Mouse (Mus musculus) stomach, embryonic 15.5 days (tissue): ENCODE measurements around the gene Bcor. TPM values are rescaled to one million over a fixed set of nuclear protein-coding genes. Genes with fewer than 3 reads are reported as not detected.

Source experiments
- ATAC-seq: fragments of 200-750 bp; cut with Nextera tagmentation; 2 replicates; pipeline ENCODE4 v1.8.0; 2017; ENCODE audit warnings: low read depth, moderate number of reproducible peaks, moderate TSS enrichment; ENCODE audit not compliant: insufficient read depth, low FRiP score
- H3K27ac ChIP-seq: fragments of 300-500 bp; sonication (generic); 2 replicates; pipeline ENCODE4 v1.5.1; 2015; ENCODE audit warnings: mild to moderate bottlenecking, inconsistent platforms
- H3K27me3 ChIP-seq: fragments of 300-500 bp; sonication (generic); replicated peaks from 2 replicates; pipeline ENCODE4 v1.6.1; 2015; ENCODE audit warnings: inconsistent platforms
- H3K36me3 ChIP-seq: fragments of 300-500 bp; sonication (generic); 2 replicates; pipeline ENCODE4 v1.6.1; 2015; ENCODE audit warnings: inconsistent platforms
- H3K4me1 ChIP-seq: fragments of 300-500 bp; sonication (generic); 2 replicates; pipeline ENCODE4 v1.6.1; 2015; ENCODE audit warnings: inconsistent platforms
- H3K4me2 ChIP-seq: fragments of 300-500 bp; sonication (generic); 2 replicates; pipeline ENCODE4 v1.6.1; 2015; ENCODE audit warnings: mild to moderate bottlenecking, inconsistent platforms
- H3K4me3 ChIP-seq: fragments of 300-500 bp; sonication (generic); replicated peaks from 2 replicates; pipeline ENCODE4 v1.5.1; 2015; ENCODE audit warnings: inconsistent platforms
- H3K9ac ChIP-seq: fragments of 300-500 bp; sonication (generic); 2 replicates; pipeline ENCODE4 v1.6.1; 2015; ENCODE audit warnings: inconsistent platforms
- H3K9me3 ChIP-seq: fragments of 300-500 bp; sonication (generic); 2 replicates; pipeline ENCODE4 v1.6.1; 2016; ENCODE audit warnings: inconsistent platforms
- WGBS: fragments of 180-500 bp; shearing (Covaris S2); methylation state at CpG from one replicate; pipeline ENCODE4 v1.1.7; 2015; 5-methylcytosine and 5-hydroxymethylcytosine counted together
- polyA plus RNA-seq: library from polyadenylated mRNA; unstranded; fragments of >200 nt; fragmentation: Nextera tagmentation; extraction: Ambion mirVana; gene quantifications from 2 replicates; pipeline ENCODE4 v1.2.1, GENCODE M21; 2015

Gene Bcor
- polyA plus RNA-seq, 1 experiment from 2014 or later: 14.0 TPM

- Histone ChIP-seq H3K4me1 (0 out of 2 replicates have a peak, but pooled peaks cover 5% of the 10 kb centered on the region), H3K36me3 (no peaks in the 10 kb centered on the region), H3K27me3 (0 out of 2 replicates have a peak, but pooled peaks cover 5% of the 10 kb centered on the region), H3K9me3 (no peaks in the 10 kb centered on the region), H3K4me2 (no peak overlapping the region), H3K9ac (no peak overlapping the region), H3K27ac (no peak overlapping the region), H3K4me3 (no peak overlapping the region)
- 76% methylated on average over 2 of the region's 2 CpGs for WGBS
- ATAC-seq: no peak
These were observed 13.9 kb downstream of the Bcor start for GRCm38 (mm10) chrX:12146263-12146662.

GRCm38 (mm10) chrX:12142832-12143231, 17.3 kb downstream of the Bcor start:
- H3K9ac ChIP-seq: no peak overlapping the region
- H3K4me3 ChIP-seq: no peak overlapping the region
- H3K36me3 ChIP-seq: no peaks in the 10 kb centered on the region
- no peak for ATAC-seq
- peaks cover 15% of the 10 kb centered on the region; the same call in 1 of the 2 replicates for H3K27me3 ChIP-seq
- no peaks in the 10 kb centered on the region for H3K4me1 ChIP-seq
- 70% methylated on average over 5 of the region's 5 CpGs for WGBS
- no peak overlapping the region for H3K27ac ChIP-seq
- no peaks in the 10 kb centered on the region for H3K9me3 ChIP-seq
- H3K4me2 ChIP-seq: no peak overlapping the region

DNA sequence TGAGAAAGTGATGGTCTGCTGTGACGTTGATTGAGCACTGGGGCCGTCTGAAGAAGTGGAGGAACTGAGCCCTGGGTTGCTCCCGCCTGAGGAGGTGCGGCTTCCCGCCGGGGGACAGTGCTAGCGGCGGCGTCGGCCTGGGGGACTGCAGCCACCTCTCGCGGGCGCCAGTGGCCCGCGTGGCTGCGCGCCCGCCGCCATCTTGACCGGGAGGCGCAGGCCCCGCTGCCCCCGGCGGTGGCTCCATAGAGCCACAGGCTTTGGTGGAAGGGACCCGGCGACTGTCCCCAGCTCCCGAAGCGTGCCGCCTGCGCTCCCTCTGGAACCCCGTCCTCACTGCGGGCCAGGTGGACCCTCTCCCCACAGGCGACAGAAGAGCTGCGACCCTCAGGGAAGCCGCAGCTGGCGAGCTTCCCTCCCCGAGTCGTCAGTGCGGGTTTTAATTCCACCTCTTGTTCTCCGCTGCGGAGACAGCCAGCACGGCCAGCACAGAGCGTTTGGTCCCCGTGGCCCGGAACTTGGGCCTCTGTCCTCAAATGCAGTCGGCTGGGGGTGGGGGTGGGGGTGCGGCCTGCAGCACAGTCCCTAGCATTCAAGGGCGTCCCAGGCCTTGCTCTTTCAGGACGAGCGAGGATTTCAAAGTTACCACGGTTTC, 19.9 kb downstream of the Bcor start:
- peak overlapping the region; percentile 33 for H3K4me3 ChIP-seq
- 0 out of 2 replicates have a peak overlapping the region, but pooled peaks have one; percentile 9 for H3K9ac ChIP-seq
- H3K27me3 ChIP-seq: peaks cover 31% of the 10 kb centered on the region
- H3K27ac ChIP-seq: no peak overlapping the region
- H3K4me2 ChIP-seq: peak overlapping the region; percentile 64
- WGBS: 7% methylated on average over 49 of the region's 51 CpGs
- no peak for ATAC-seq
- no peaks in the 10 kb centered on the region for H3K36me3 ChIP-seq
- H3K4me1 ChIP-seq: peaks cover 9% of the 10 kb centered on the region; the same call in 1 of the 2 replicates
- H3K9me3 ChIP-seq: no peaks in the 10 kb centered on the region

DNA sequence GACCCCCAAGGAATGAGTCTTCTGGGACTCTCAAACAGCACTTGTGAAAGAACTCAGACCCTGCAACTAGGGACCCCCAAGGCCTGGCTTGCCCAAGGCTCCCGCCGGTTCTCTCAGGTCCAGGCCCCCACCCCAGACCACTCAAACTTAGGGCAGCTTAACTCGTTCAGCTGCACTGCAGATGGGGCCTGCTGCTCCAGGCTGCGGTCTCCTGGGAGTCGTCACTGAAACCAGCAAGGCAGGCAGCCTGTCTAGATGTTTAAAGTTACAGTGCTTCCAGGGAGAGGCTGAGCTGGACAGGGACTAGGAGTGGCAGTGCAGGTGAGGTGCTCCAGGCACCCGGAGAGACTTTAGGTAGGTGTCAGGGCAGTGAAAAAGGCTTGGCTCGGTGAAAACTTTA, 21.9 kb downstream of the Bcor start:
- Histone ChIP-seq H3K4me2 (no peak overlapping the region), H3K4me1 (peaks cover 9% of the 10 kb centered on the region), H3K9ac (no peak overlapping the region), H3K4me3 (no peak overlapping the region), H3K27me3 (peaks cover 38% of the 10 kb centered on the region), H3K27ac (no peak overlapping the region), H3K36me3 (no peaks in the 10 kb centered on the region), H3K9me3 (no peaks in the 10 kb centered on the region)
- 37% methylated on average over 7 of the region's 7 CpGs for WGBS
- ATAC-seq: no peak

DNA sequence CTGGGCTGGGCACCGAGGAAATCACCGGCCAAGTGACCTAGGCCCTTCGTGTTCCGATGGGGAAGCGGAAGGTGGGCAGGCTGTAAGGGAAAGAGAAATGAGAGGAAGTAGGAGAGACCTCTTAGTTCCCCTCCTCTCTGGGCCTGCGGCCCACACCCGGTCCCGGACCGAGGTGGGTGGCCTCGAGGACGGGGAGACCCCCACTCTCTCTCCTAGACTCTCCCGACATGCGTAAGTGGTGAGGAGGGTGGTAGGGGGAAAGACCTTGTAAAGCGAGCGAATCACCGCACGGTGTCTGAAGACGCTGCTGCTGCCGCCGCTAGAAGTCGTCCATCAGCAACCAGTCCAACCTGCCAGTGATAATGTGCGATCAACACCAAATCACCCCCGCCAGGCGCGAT, 23.0 kb downstream of the Bcor start:
- Histone ChIP-seq H3K27me3 (peaks cover 40% of the 10 kb centered on the region), H3K27ac (peak overlapping the region; percentile 72; the same call in 1 of the 2 replicates), H3K4me1 (peaks cover 9% of the 10 kb centered on the region), H3K4me3 (peak overlapping the region; percentile 43), H3K9ac (0 out of 2 replicates have a peak overlapping the region, but pooled peaks have one; percentile 9), H3K36me3 (no peaks in the 10 kb centered on the region), H3K9me3 (no peaks in the 10 kb centered on the region), H3K4me2 (peak overlapping the region; percentile 79)
- 3% methylated on average over 24 of the region's 25 CpGs for WGBS
- ATAC-seq: no peak

GRCm38 (mm10) chrX:12136261-12137101, 23.7 kb downstream of the Bcor start:
- WGBS: 2% methylated on average over 45 of the region's 50 CpGs
- Histone ChIP-seq H3K4me3 (peak overlapping the region; percentile 43), H3K27me3 (peaks cover 40% of the 10 kb centered on the region), H3K9ac (0 out of 2 replicates have a peak overlapping the region, but pooled peaks have one; percentile 9), H3K36me3 (no peaks in the 10 kb centered on the region), H3K9me3 (no peaks in the 10 kb centered on the region), H3K4me2 (peak overlapping the region; percentile 79), H3K4me1 (peaks cover 9% of the 10 kb centered on the region), H3K27ac (peak overlapping the region; percentile 72)
- no peak for ATAC-seq

- peak; percentile 40; the same call in 1 of the 2 replicates for ATAC-seq
- peaks cover 48% of the 10 kb centered on the region for H3K27me3 ChIP-seq
These were observed 24.7 kb downstream of the Bcor start for GRCm38 (mm10) chrX:12135121-12136111.

DNA sequence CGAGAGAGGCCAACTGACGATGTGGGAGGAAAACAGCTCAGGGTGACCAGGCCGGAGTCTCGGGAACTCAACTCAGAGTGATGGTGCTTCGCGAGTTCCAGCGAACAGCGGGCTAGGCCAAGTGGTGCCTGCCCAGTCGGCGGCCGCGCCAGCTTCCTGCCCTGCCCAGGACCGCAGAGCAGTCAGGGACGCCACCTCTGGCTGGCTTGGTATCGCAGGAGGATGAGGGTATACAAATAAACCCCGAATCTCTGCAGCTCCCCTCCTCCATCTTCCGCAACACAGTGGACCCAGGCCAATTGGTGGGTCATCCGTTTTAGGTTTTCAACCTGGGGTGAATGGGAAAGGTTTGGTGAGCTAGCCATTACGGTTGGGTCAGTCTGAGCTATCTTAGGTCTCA, 25.6 kb downstream of the Bcor start:
- H3K27ac ChIP-seq: peak overlapping the region; percentile 81; the same call in 1 of the 2 replicates
- no peaks in the 10 kb centered on the region for H3K9me3 ChIP-seq
- no peak for ATAC-seq
- peak overlapping the region; percentile 43; the same call in 1 of the 2 replicates for H3K4me3 ChIP-seq
- no peaks in the 10 kb centered on the region for H3K36me3 ChIP-seq
- H3K27me3 ChIP-seq: peaks cover 47% of the 10 kb centered on the region
- peak overlapping the region; percentile 79 for H3K4me2 ChIP-seq
- 12% methylated on average over 19 of the region's 19 CpGs for WGBS
- H3K4me1 ChIP-seq: peaks cover 9% of the 10 kb centered on the region
- no peak overlapping the region for H3K9ac ChIP-seq

More at GRCm38 (mm10) chrX:12135121-12136111, 24.7 kb downstream of the Bcor start:
- Histone ChIP-seq H3K27ac (peak overlapping the region; percentile 81), H3K4me3 (peak overlapping the region; percentile 43), H3K9me3 (no peaks in the 10 kb centered on the region), H3K4me2 (peak overlapping the region; percentile 79), H3K9ac (0 out of 2 replicates have a peak overlapping the region, but pooled peaks have one; percentile 9), H3K4me1 (peaks cover 9% of the 10 kb centered on the region), H3K36me3 (no peaks in the 10 kb centered on the region)
- WGBS: 4% methylated on average over 47 of the region's 75 CpGs

DNA sequence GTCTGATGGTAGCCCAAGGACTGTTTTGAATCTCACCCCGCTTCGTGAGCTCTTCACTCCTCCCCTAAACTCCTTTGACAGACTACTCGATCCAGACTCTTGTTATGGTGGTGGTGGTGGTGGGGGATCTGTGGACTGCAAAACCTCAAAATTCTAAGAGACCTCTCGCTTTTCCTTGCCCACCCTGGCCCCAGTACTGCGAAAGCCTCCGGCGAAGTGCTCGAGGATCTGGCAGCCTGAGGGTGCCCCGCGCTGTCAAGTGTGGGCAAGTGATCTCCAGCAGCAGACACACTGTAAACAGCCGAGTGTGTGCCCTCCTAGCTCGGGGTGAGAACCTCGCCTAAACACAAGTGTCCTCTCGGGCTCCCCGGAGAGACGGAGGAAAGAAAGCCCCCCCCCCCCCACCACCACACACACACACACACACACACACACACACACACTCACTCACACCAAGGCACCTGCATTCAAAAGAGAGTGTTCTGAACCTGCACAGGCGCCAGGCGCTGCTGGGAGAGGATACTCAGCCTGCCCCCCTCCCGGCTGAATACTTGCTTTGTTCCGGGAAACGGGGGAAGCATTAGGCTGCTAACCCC, 26.2 kb downstream of the Bcor start:
- Histone ChIP-seq H3K4me2 (peak overlapping the region; percentile 79), H3K4me3 (peak overlapping the region; percentile 21), H3K9me3 (no peaks in the 10 kb centered on the region), H3K9ac (no peak overlapping the region), H3K27ac (peak overlapping the region; percentile 63; the same call in 1 of the 2 replicates), H3K36me3 (no peaks in the 10 kb centered on the region), H3K4me1 (peaks cover 15% of the 10 kb centered on the region), H3K27me3 (peaks cover 49% of the 10 kb centered on the region)
- 8% methylated on average over 19 of the region's 21 CpGs for WGBS
- no peak for ATAC-seq

DNA sequence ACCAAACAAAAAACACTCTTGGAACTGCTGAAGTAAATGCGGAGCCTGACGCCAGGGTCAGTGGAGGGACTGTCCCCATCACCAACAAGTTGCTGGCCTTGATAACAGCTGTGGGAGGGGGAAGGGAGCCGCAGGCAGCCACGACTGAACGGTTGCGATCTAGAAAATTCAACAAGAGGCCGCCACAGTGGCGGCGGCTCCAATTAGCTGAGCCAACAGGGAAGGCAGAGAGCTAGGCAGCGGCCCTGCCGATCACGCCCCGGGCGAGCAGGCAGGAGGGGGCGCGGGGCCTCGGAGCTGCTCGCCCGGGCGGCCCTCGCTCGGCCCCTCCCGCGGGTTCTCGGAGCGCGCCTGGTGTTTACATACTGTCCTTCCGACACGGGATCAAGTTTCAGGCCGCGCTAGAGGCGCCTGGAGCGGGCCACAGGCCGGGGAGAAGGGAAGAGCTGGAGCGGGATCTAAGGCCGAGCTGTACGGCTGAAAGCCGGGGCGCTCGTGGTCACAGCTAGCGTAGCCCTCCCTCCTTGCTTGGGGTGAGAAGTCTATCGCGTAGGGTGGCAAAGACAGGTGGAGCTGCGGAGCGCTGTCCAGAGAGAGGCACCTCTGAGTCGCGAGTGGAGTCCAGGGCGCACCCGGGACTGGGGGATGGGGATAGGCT, 26.8 kb downstream of the Bcor start:
- peaks cover 16% of the 10 kb centered on the region for H3K4me1 ChIP-seq
- H3K9ac ChIP-seq: no peak overlapping the region
- H3K36me3 ChIP-seq: no peaks in the 10 kb centered on the region
- no peaks in the 10 kb centered on the region for H3K9me3 ChIP-seq
- peak overlapping the region; percentile 63 for H3K27ac ChIP-seq
- H3K4me2 ChIP-seq: peak overlapping the region; percentile 79
- peak overlapping the region; percentile 21 for H3K4me3 ChIP-seq
- 2% methylated on average over 46 of the region's 49 CpGs for WGBS
- ATAC-seq: peak; percentile 61
- H3K27me3 ChIP-seq: peaks cover 53% of the 10 kb centered on the region
